Mouse (Mus musculus): ENCODE data around the gene Fh1. TPM values are rescaled to one million over a fixed set of nuclear protein-coding genes. Genes with fewer than 3 reads are reported as not detected.

Fh1 gene
- polyA plus RNA-seq, 2 experiments from 2014 or later, result 50.5 to 80.4 TPM

Other genes with a start within 250 kb of the Fh1 start
- not detected for gene Rgs7, start 133.1 kb downstream of the Fh1 start, polyA plus RNA-seq (2017; shearing (Covaris generic))
- 1 to 10 TPM; 1.6 to 2.5 TPM for gene Kmo, start 5.3 kb downstream of the Fh1 start, polyA plus RNA-seq (2017; shearing (Covaris generic))
- gene Opn3, start 67.1 kb upstream of the Fh1 start, polyA plus RNA-seq (2017; shearing (Covaris generic)), result not detected
- gene Chml, start 67.3 kb upstream of the Fh1 start, polyA plus RNA-seq (2017; shearing (Covaris generic)), result under 1 TPM; 0.38 to 0.84 TPM
- not detected for gene Wdr64, start 73.0 kb upstream of the Fh1 start, polyA plus RNA-seq (2017; shearing (Covaris generic))

Measured in activated CD4-positive, CD25-positive, alpha-beta regulatory T cell, adult 4 months (primary cell).